Mouse (Mus musculus) left cerebral cortex, adult 9 months (tissue): ENCODE measurements around the gene Tmem145.

Experiments used
- DNase-seq, 2 experiments: peaks; one replicate each; pipeline ENCODE4 v3.0.0; 2022; ENCODE audit warnings: low spot score in 2 of 2

The Tmem145 gene

DNA sequence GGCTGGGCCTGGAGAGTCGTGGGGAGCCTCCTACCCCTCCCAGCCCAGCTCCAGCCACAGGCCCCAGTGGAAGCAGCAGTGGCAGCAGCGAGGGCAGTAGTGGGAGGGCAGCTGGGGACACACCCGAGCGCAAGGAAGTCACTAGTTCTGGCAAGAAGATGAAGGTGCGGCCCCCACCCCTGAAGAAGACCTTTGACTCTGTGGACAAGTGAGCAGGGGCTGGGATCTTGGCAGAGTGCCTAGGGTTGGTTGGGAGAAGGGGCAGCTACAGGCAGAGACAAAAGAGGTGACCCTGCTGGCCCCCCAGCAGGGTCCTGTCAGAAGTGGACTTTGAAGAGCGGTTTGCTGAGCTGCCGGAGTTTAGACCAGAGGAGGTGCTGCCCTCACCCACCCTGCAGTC lies 13.8 kb upstream of the Tmem145 start:
- DNase-seq, result no peak

DNA sequence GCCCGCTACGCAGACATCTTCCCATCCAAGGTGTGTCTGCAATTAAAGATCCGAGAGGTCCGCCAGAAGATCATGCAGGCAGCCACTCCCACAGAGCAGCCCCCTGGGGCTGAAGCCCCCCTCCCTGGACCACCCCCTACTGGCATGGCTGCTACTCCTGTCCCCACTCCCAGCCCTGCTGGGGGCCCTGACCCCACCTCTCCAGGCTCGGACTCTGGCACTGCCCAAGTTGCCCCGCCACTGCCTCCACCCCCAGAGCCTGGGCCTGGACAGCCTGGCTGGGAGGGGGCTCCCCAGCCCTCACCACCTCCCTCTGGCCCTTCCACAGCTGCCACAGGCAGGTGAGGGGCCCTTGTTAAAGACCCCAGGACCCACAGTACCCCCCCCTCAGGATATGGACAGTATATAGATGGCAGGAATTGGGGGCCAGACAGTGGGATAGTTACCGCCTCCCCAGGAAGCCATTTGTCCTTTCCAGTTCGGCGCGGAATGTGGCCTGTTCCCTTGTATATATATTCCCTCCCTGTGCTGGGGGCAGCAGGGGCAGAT lies 12.6 kb upstream of the Tmem145 start:
- DNase-seq, result no peak

GRCm38 (mm10) chr7:25294495-25294894 lies 11.4 kb upstream of the Tmem145 start:
- no peak for DNase-seq

DNA sequence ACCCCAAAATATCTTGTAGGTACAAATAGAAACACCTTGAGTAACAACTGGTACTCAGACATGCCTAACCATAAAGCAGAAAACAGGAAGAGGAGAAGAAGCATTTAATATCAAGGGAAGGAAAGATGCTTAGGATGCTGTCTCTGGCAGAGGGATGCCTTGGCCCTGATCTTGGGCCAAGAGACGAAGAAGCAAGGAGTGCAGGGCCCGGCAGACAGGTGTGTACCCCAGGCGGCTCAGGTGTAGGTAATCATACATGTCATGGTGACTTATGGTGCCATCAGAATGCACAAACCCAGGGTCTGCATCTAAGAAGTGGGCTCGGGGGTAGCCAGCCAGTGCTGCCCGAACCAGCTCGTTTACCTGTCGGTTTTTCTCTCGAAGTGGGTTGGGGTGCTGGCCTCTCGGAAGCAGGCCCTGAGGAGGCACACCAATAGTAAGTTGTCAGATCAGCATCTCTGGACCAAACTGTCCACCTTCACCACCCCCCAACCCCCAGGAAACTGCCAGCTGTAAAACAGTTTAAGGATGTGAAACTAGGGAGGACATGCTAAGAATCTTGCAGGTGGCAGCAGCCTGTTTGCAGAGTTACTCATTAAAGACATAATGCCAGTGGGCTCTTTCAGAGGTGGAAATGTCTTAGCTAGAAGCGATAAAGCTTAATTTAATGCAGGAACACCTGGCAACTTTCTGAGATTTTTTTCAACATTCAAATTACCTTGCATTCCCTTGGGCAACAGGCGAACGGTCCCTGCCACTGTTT lies 10.8 kb upstream of the Tmem145 start:
- no peak for DNase-seq

- DNase-seq, result no peak
Measured at GRCm38 (mm10) chr7:25296945-25297453, 8.9 kb upstream of the Tmem145 start.

- DNase-seq, result peak; percentile 74 to 92
Measured at GRCm38 (mm10) chr7:25297454-25298325, 8.2 kb upstream of the Tmem145 start, which contains the start of gene Pafah1b3. Pafah1b3 (minus strand) TSS chr7:25297986.

- no peak for DNase-seq
Measured at GRCm38 (mm10) chr7:25301063-25301462, 4.8 kb upstream of the Tmem145 start, which contains the start of gene Prr19. Prr19 (plus strand) TSS chr7:25301411.

- DNase-seq, result no peak
Measured at GRCm38 (mm10) chr7:25303003-25303684, 2.8 kb upstream of the Tmem145 start.

DNA sequence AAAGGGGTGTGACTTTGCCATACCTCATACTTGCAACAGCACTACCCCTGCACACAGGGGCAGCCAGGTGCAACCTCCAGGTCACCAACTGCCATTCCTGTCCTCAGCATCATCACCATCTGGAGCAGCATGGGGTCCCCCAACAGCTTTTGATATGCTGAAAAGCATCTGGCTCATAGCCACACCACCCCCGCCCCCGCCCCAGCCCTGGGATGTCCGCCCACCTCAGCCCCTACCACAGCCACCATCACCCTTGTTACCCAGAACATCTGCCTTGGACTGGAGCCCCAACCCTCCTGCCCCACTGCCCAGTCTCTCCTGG lies 2.3 kb upstream of the Tmem145 start:
- DNase-seq, result no peak

- DNase-seq, result no peak
Measured at GRCm38 (mm10) chr7:25305481-25305880, 425 bp upstream of the Tmem145 start.

- DNase-seq, result no peak
Measured at GRCm38 (mm10) chr7:25306614-25306996, 699 bp downstream of the Tmem145 start.

DNA sequence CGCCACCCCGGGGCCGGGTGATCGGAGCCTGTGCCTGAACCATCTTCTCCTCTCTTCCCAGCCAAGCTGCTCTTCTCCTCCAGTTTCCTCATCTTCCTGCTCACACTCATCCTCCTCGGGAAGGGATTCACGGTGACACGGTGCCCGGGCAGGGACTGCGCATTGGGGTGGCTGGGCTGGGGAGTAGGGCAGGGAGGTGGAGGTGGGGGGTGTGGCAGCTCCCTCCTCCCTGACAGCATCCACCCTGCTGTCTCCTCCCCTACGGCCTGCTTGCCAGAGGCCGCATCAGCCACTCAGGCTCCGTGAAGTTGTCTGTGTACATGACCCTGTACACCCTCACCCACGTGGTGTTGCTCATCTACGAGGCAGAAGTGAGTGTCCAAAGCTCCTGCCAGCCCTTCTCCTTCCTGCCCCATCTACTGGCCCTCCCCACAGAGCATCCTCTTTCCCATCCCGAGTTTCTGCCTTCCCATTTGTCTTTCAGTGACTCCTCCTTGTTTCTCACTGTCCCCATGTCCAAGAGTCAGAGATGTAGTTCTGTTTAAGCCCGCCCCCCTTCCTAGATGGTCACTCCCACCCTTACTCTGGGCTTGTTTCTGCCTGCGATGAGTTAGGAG lies 2.9 kb downstream of the Tmem145 start:
- DNase-seq, result no peak

DNA sequence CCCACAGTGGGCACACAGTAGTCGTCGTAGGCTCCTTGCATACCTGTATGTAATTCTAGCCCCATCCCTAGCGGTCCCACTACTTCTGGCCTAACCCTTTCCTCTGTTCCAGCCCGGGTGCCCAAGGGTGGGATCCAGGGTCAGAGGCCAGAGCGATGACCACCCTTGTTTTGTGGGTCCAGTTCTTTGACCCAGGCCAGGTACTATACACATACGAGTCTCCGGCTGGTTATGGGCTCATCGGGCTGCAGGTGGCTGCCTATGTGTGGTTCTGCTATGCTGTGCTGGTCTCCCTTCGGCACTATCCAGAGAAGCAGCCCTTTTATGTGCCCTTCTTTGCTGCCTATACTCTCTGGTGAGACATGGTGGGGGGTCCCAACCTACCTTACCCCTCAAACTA lies 3.5 kb downstream of the Tmem145 start:
- DNase-seq, result no peak

- DNase-seq, result no peak
Measured at GRCm38 (mm10) chr7:25311193-25311592, 5.3 kb downstream of the Tmem145 start.

DNA sequence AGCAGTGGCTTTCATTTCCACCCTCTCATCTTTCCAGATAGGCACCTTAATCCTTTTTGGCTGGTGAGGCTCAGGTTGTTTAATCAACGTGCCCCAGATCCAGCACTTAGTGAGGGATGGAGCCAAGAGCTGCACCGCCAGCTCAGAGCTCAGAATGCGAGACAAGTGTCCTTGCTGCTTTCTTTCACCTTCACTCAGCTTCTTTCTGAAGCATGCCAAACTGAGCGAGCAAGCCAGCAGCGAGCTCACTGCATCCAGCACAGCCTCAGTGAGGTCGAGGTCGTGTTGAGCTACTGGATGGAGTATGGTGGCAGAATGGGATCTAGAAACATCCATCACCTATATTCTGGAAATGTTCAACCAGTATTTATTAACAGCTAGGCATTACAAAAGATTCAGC lies 7.4 kb downstream of the Tmem145 start:
- DNase-seq, result no peak

- DNase-seq, result no peak
Measured at GRCm38 (mm10) chr7:25314606-25315305, 8.8 kb downstream of the Tmem145 start.

DNA sequence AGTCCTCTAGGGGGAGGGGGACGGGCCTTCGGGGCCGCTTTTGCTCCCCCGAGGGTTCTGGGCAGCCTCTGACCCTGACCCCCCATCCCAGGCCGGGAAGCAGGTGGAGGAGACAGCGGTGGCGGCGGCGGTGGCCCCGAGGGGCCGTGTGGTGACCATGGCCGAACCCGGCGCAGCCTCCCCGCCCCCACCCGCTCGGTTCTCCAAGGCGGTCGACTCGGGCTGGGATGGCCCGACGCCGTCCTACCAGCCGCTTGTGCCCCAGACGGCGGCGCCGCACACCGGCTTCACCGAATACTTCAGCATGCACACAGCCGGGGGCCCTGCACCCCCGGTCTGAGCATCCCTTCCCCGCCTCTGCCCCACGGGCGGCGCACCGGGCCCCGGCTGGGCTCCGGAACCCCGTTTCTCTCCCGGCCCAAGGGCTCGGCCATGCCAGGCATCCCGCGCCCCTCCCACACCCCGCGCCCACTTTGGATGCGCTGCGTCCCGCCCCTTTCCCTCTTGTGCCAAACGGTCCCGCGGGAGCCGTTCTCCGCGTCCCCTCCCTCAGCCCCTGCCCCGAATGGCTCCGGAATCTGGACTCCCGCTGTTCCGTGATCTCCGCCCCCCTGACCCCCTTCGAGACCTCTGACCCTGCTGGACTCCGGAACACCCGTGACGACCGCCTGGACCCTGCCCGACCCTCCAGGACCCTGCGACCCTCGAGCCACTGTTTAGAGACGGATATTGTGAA lies 9.6 kb downstream of the Tmem145 start:
- DNase-seq, result no peak

DNA sequence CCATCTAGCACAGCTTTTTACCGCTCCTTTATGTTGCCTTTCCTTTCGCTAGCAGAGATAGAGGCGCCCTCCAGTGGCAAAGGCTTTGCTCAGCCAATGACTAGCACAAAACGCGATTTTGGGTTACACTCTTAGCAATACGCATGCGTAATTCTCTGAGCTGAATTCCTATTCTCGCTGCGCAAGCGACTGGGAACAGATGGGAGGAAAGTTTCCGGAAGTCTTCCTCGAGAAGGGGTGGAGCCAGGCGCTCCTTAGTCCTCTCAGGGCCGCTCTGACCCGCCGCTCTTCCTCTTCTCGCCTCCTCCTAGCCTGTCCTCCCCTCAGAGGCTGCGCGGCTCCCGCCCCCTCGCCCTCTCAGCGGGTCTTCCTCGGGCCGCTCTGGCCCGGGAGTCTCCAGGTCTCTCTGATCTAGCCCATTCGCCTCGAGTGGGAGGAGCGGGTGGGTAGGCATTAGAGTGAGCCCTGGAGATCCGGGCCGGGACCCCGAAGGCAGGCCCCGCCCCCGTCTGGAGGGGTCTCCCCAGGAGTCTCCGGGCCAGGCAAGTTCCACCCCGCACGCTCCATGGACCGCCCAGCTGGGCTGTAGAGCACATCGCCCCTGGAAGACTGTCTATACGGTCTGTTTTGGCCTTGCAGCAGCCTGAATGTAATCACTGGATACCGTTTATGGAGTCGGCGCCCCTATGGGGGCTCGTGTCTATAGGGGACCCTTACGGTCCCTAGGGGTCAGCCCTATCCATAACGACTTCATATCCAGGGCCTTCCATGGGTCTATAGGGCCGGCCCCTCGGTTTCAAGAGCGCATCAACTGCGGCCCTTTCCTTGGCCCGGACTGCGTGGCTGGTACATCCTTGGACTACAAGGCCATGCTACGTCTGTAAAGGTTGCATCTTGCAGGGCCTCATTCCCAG lies 10.9 kb downstream of the Tmem145 start, which contains the start of gene Megf8:
TSS of gene Megf8 (plus strand) at position 633 of the 914 bp plus-strand sequence.
- peak; percentile 96 to 99 for DNase-seq

DNA sequence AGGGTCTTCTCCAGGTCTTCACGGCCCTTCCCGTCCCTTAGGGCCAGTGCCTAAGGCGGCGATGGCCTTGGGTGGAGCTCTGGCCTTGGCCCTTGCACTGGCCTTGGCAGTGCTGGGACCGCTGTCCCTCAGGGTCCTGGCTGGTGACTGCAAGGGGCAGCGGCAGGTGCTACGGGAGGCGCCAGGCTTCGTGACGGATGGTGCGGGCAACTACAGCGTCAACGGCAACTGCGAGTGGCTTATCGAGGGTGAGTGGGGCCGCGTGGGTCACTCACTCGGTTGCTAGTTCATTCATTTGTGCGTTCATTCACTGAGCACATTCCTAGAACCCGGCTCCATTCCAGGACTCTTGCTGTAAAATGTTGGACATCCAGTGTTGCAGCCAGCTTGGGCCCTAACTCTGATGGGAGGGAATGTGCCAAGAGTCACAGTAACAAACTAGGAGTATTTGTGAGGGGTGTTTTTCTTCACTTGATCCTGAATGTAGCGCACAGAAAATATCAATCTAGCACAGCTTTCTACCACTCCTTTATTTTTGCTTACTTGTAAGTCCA lies 11.6 kb downstream of the Tmem145 start:
- DNase-seq, result no peak
